Mouse (Mus musculus) liver, postnatal 0 days (tissue): ENCODE measurements around the gene Gtpbp1. TPM values are rescaled to one million over a fixed set of nuclear protein-coding genes. Genes with fewer than 3 reads are reported as not detected.
A peak's percentile ranks its signal among the peaks of the same experiment; 100 is the strongest.

Experiments used
- ATAC-seq: fragments of 200-750 bp; cut with Nextera tagmentation; 2 replicates; pipeline ENCODE4 v1.8.0; 2017; ENCODE audit warnings: mild to moderate bottlenecking, moderate library complexity
- DNase-seq: peaks from one replicate; pipeline ENCODE4 v3.0.0-alpha.2; 2016
- H3K27ac ChIP-seq: fragments of 300-500 bp; sonication (generic); 2 replicates; pipeline ENCODE4 v1.5.1; 2014; ENCODE audit warnings: antibody characterized with exemption, moderate library complexity, mild to moderate bottlenecking, low read depth
- H3K27me3 ChIP-seq: fragments of 300-500 bp; sonication (generic); 2 replicates; pipeline ENCODE4 v1.6.1; 2014; ENCODE audit warnings: low read length, control low read depth, mixed read lengths; ENCODE audit not compliant: insufficient read depth
- H3K36me3 ChIP-seq: fragments of 300-500 bp; sonication (generic); replicated peaks from 2 replicates; pipeline ENCODE4 v1.6.1; 2014; ENCODE audit warnings: mild to moderate bottlenecking, control low read depth, low read length, moderate library complexity, mixed read lengths; ENCODE audit not compliant: insufficient read depth
- H3K4me1 ChIP-seq: fragments of 300-500 bp; sonication (generic); 2 replicates; pipeline ENCODE4 v1.6.1; 2014; ENCODE audit warnings: antibody characterized with exemption, mild to moderate bottlenecking, control low read depth; ENCODE audit not compliant: insufficient read depth
- H3K4me2 ChIP-seq: fragments of 300-500 bp; sonication (generic); 2 replicates; pipeline ENCODE4 v1.6.1; 2014; ENCODE audit warnings: low read depth, mild to moderate bottlenecking, low read length, moderate library complexity, mixed read lengths
- H3K4me3 ChIP-seq: fragments of 300-500 bp; sonication (generic); 2 replicates; pipeline ENCODE4 v1.5.1; 2014; ENCODE audit warnings: low read depth, low read length
- H3K9ac ChIP-seq: fragments of 300-500 bp; sonication (generic); replicated peaks from 2 replicates; pipeline ENCODE4 v1.6.1; 2014; ENCODE audit warnings: mild to moderate bottlenecking, moderate library complexity
- H3K9me3 ChIP-seq: fragments of 300-500 bp; sonication (generic); 2 replicates; pipeline ENCODE4 v1.6.1; 2016; ENCODE audit warnings: mild to moderate bottlenecking, control low read depth, low read length, mixed read lengths
- CTCF ChIP-seq: sonication (generic); IDR thresholded peaks from 2 replicates; pipeline ENCODE4 v1.5.1; 2016; ENCODE audit warnings: antibody characterized with exemption, low read depth
- EP300 ChIP-seq: IDR thresholded peaks from 2 replicates; pipeline ENCODE4 v1.6.1; 2016; ENCODE audit warnings: antibody characterized with exemption, low read depth, mild to moderate bottlenecking
- WGBS: fragments of 180-500 bp; shearing (Covaris S2); extraction: QIAGEN DNeasy Blood & Tissue Kit; methylation state at CpG from one replicate; pipeline ENCODE4 v1.1.7; 2014; ENCODE audit not compliant: insufficient replicate concordance; 5-methylcytosine and 5-hydroxymethylcytosine counted together
- polyA plus RNA-seq: library from polyadenylated mRNA; unstranded; fragments of >200 nt; fragmentation: Nextera tagmentation; extraction: Ambion mirVana; gene quantifications from 2 replicates; pipeline ENCODE4 v1.2.1, GENCODE M21; 2015

Gtpbp1 gene
- polyA plus RNA-seq, 1 experiment from 2014 or later, result 16.8 TPM

GRCm38 (mm10) chr15:79693740-79694139, 3.1 kb downstream of the Gtpbp1 start:
- ATAC-seq, result no peak
- peaks cover 19% of the 10 kb centered on the region for H3K36me3 ChIP-seq
- peaks cover 72% of the 10 kb centered on the region for H3K4me1 ChIP-seq
- TF ChIP-seq CTCF, result no peak
- TF ChIP-seq EP300, result no peak
- H3K9ac ChIP-seq, result peak overlapping the region; percentile 67
- no peaks in the 10 kb centered on the region for H3K9me3 ChIP-seq
- peak; percentile 48 for DNase-seq
- 22% methylated on average over 11 of the region's 11 CpGs for WGBS
- H3K4me2 ChIP-seq, result peak overlapping the region; percentile 99
- H3K4me3 ChIP-seq, result peak overlapping the region; percentile 93
- H3K27me3 ChIP-seq, result no peaks in the 10 kb centered on the region
- H3K27ac ChIP-seq, result peak overlapping the region; percentile 88

GRCm38 (mm10) chr15:79694512-79694911, 3.9 kb downstream of the Gtpbp1 start:
- peaks cover 67% of the 10 kb centered on the region for H3K4me1 ChIP-seq

GRCm38 (mm10) chr15:79695516-79695915, 4.9 kb downstream of the Gtpbp1 start:
- Histone ChIP-seq H3K4me1 (peaks cover 61% of the 10 kb centered on the region), H3K4me2 (peak overlapping the region; percentile 99), H3K9ac (no peak overlapping the region), H3K9me3 (no peaks in the 10 kb centered on the region), H3K27me3 (no peaks in the 10 kb centered on the region), H3K4me3 (peak overlapping the region; percentile 93; the same call in 1 of the 2 replicates), H3K36me3 (peaks cover 24% of the 10 kb centered on the region), H3K27ac (peak overlapping the region; percentile 88)
- TF ChIP-seq EP300 (peak; percentile 86), CTCF (no peak)
- DNase-seq (no peak), ATAC-seq (0 out of 2 replicates have a peak, but pooled peaks have one; percentile 1)
- WGBS, result 28% methylated on average over 3 of the region's 3 CpGs

More at GRCm38 (mm10) chr15:79694512-79694911, 3.9 kb downstream of the Gtpbp1 start:
- Histone ChIP-seq H3K36me3 (peaks cover 24% of the 10 kb centered on the region), H3K27me3 (no peaks in the 10 kb centered on the region), H3K4me2 (peak overlapping the region; percentile 99), H3K9me3 (no peaks in the 10 kb centered on the region), H3K9ac (peak overlapping the region; percentile 67), H3K4me3 (peak overlapping the region; percentile 93), H3K27ac (peak overlapping the region; percentile 88)
- WGBS, result 33% methylated on average over 4 of the region's 4 CpGs
- ATAC-seq, result no peak
- peak; percentile 48 for DNase-seq
- TF ChIP-seq CTCF, result no peak
- TF ChIP-seq EP300, result peak; percentile 76

GRCm38 (mm10) chr15:79696508-79696907, 5.9 kb downstream of the Gtpbp1 start:
- no peak overlapping the region for H3K27ac ChIP-seq
- peaks cover 24% of the 10 kb centered on the region for H3K36me3 ChIP-seq
- no peak overlapping the region for H3K4me3 ChIP-seq
- peak overlapping the region; percentile 19; the same call in 1 of the 2 replicates for H3K4me2 ChIP-seq
- H3K4me1 ChIP-seq, result peaks cover 58% of the 10 kb centered on the region
- H3K9ac ChIP-seq, result no peak overlapping the region
- ATAC-seq, result no peak
- 89% methylated on average over 2 of the region's 2 CpGs for WGBS
- no peaks in the 10 kb centered on the region for H3K27me3 ChIP-seq
- no peak for TF ChIP-seq CTCF
- TF ChIP-seq EP300, result no peak
- no peaks in the 10 kb centered on the region for H3K9me3 ChIP-seq
- DNase-seq, result no peak

- Histone ChIP-seq H3K27me3 (no peaks in the 10 kb centered on the region), H3K9me3 (no peaks in the 10 kb centered on the region), H3K4me1 (peaks cover 52% of the 10 kb centered on the region), H3K9ac (0 out of 2 replicates have a peak overlapping the region, but pooled peaks have one; percentile 26), H3K27ac (no peak overlapping the region), H3K36me3 (peaks cover 24% of the 10 kb centered on the region), H3K4me3 (no peak overlapping the region), H3K4me2 (peak overlapping the region; percentile 19; the same call in 1 of the 2 replicates)
- ATAC-seq (no peak), DNase-seq (no peak)
- TF ChIP-seq CTCF, result no peak
- no peak for TF ChIP-seq EP300
- 76% methylated on average over 6 of the region's 6 CpGs for WGBS
These were observed 6.4 kb downstream of the Gtpbp1 start for GRCm38 (mm10) chr15:79697011-79697410.

GRCm38 (mm10) chr15:79697558-79698187, 7.0 kb downstream of the Gtpbp1 start:
- Histone ChIP-seq H3K4me1 (peaks cover 47% of the 10 kb centered on the region), H3K36me3 (peaks cover 24% of the 10 kb centered on the region), H3K9ac (0 out of 2 replicates have a peak overlapping the region, but pooled peaks have one; percentile 26), H3K27ac (no peak overlapping the region), H3K4me2 (no peak overlapping the region; the same call in 1 of the 2 replicates), H3K9me3 (no peaks in the 10 kb centered on the region), H3K4me3 (no peak overlapping the region), H3K27me3 (no peaks in the 10 kb centered on the region)
- peak; percentile 45 for DNase-seq
- TF ChIP-seq EP300 (no peak), CTCF (no peak)
- WGBS, result 68% methylated on average over 9 of the region's 9 CpGs
- ATAC-seq, result no peak
